Mouse (Mus musculus) adrenal gland, adult 2 months (tissue): ENCODE data around the gene Psip1. TPM values are rescaled to one million over a fixed set of nuclear protein-coding genes. Genes with fewer than 3 reads are reported as not detected.
"Not testable (repeated sequence)": the region's sequence is repeated elsewhere in the genome, so short reads cannot be mapped to it uniquely, and the experiment has no call there.

Experiments
- DNase-seq: peaks from one replicate; pipeline ENCODE4 v3.0.0; 2021
- long read RNA-seq: library from polyadenylated mRNA; stranded (forward); transcript quantifications from one replicate; pipeline ENCODE4 v2.0.0, GENCODE M21; 2021
- polyA plus RNA-seq: library from polyadenylated mRNA; depleted of rRNA; stranded (reverse); fragments of >200 nt; gene quantifications from 2 replicates; pipeline ENCODE4 v1.2.3, GENCODE M21; 2012; rRNA removed
- total RNA-seq, 2 experiments: library from RNA; stranded (reverse); gene quantifications; 2 replicates each; pipeline ENCODE4 v1.2.3; 2021

Psip1 gene
- total RNA-seq (10 to 100 TPM; 41.3 to 51.6 TPM), polyA plus RNA-seq (14.0 and 23.9 TPM in 2 replicates)
- long read RNA-seq, transcript Psip1-203 (11 exons, 1,898 nt): minor isoform, 8 of 40 reads
- long read RNA-seq, transcript Psip1-201 (16 exons, 3,251 nt): major isoform, 15 of 40 reads
- long read RNA-seq, partial matches to known transcripts: 9 of 40 reads
- long read RNA-seq, other reads (novel, unspliced or antisense): 6 of 40 reads

GRCm38 (mm10) chr4:83486117-83486901 is at the start of gene Psip1:
Gene Psip1, minus strand, starts transcription at chr4:83486459.
- peak; percentile 91 for DNase-seq

- DNase-seq: no peak
Observed at GRCm38 (mm10) chr4:83534024-83534423, 47.8 kb upstream of the Psip1 start.

GRCm38 (mm10) chr4:83533168-83533911 is 47.1 kb upstream of the Psip1 start:
- no peak for DNase-seq

- DNase-seq: not testable (repeated sequence)
Observed at GRCm38 (mm10) chr4:83530060-83530459, 43.8 kb upstream of the Psip1 start.

- DNase-seq: no peak
Observed at GRCm38 (mm10) chr4:83527921-83528320, 41.7 kb upstream of the Psip1 start.

- DNase-seq: no peak
Observed at GRCm38 (mm10) chr4:83526988-83527334, 40.7 kb upstream of the Psip1 start.

GRCm38 (mm10) chr4:83526270-83526987 is 40.2 kb upstream of the Psip1 start:
- DNase-seq: no peak

- DNase-seq: no peak
Observed at GRCm38 (mm10) chr4:83525690-83526055, 39.4 kb upstream of the Psip1 start.

GRCm38 (mm10) chr4:83524843-83525689 is 38.8 kb upstream of the Psip1 start, which contains the start of gene Ccdc171:
Gene Ccdc171, plus strand, starts transcription at chr4:83525545.
- DNase-seq: peak; percentile 98

GRCm38 (mm10) chr4:83524456-83524842 is 38.2 kb upstream of the Psip1 start:
- no peak for DNase-seq

- DNase-seq: no peak
Observed at GRCm38 (mm10) chr4:83522066-83522465, 35.8 kb upstream of the Psip1 start.

- no peak for DNase-seq
Observed at GRCm38 (mm10) chr4:83520308-83520707, 34.0 kb upstream of the Psip1 start.

- no peak for DNase-seq
Observed at GRCm38 (mm10) chr4:83519807-83520206, 33.5 kb upstream of the Psip1 start.

- peak; percentile 21 for DNase-seq
Observed at GRCm38 (mm10) chr4:83519148-83519547, 32.9 kb upstream of the Psip1 start.

- DNase-seq: not testable (repeated sequence)
Observed at GRCm38 (mm10) chr4:83516144-83516543, 29.9 kb upstream of the Psip1 start.

- no peak for DNase-seq
Observed at GRCm38 (mm10) chr4:83514976-83515669, 28.9 kb upstream of the Psip1 start.

GRCm38 (mm10) chr4:83514183-83514582 is 27.9 kb upstream of the Psip1 start:
- no peak for DNase-seq

- no peak for DNase-seq
Observed at GRCm38 (mm10) chr4:83512644-83513043, 26.4 kb upstream of the Psip1 start.

GRCm38 (mm10) chr4:83512217-83512616 is 26.0 kb upstream of the Psip1 start:
- DNase-seq: no peak

- no peak for DNase-seq
Observed at GRCm38 (mm10) chr4:83511083-83511482, 24.8 kb upstream of the Psip1 start.

- no peak for DNase-seq
Observed at GRCm38 (mm10) chr4:83509600-83509999, 23.3 kb upstream of the Psip1 start.
